14 mouse cellular contexts compared by ENCODE assay signal in the genomic region with DNA sequence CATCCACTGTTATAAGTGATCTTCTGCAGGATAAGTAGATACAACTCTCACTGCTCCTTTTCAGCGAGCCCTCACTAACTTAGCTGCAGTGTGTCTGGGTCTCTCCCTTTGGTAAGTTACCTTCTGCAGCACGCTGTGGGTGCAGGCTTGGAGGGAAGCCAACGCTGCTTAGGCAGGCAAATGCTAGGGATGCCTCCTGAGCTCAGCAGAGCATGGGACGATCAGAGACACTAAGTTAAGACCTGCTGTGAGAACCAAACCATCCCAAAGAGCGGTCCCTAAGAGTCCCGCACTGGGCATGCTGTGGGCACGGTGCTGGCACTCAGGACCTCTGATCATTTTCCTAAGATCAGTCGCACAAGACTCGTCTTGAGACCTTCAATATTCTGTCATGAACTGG. TPM values are rescaled to one million over a fixed set of nuclear protein-coding genes. Genes with fewer than 3 reads are reported as not detected.
DNase-seq lines count a peak whose midpoint lies in the region; ATAC-seq lines count a peak whose summit lies in the region.
"Had no signal": no experiment of that assay in that cellular context is flagged by ENCODE, and none has a peak within 500 bp of the region (broad histone marks: within the 10 kb centered on the region; RNA-seq: fewer than 3 reads in every experiment).

No protein-coding gene starts in this region.

- no peak overlapping the region for H3K4me3 ChIP-seq in forebrain, embryonic 10.5 days
- no peak overlapping the region for H3K4me3 ChIP-seq in forebrain, embryonic 15.5 days
- H3K4me3 ChIP-seq in midbrain, embryonic 11.5 days (ENCODE audit: low read depth, low read length), result no peak overlapping the region
- no peak overlapping the region for H3K4me3 ChIP-seq in midbrain, embryonic 15.5 days
- H3K4me3 ChIP-seq: layer of hippocampus, adult 2 months had no signal

- peak overlapping the region; percentile 73 for H3K27ac ChIP-seq in forebrain, embryonic 10.5 days
- no peak overlapping the region for H3K27ac ChIP-seq in forebrain, embryonic 15.5 days (replicated peaks)
- H3K27ac ChIP-seq in midbrain, embryonic 11.5 days (ENCODE audit: low read depth, low read length), result no peak overlapping the region
- no peak overlapping the region for H3K27ac ChIP-seq in midbrain, embryonic 15.5 days
- H3K27ac ChIP-seq: layer of hippocampus, adult 2 months had no signal

- no peaks in the 10 kb centered on the region for H3K9me3 ChIP-seq in forebrain, embryonic 10.5 days
- H3K9me3 ChIP-seq in forebrain, embryonic 15.5 days, result no peaks in the 10 kb centered on the region
- H3K9me3 ChIP-seq in midbrain, embryonic 11.5 days (ENCODE audit: control insufficient read depth, low read length), result no peaks in the 10 kb centered on the region
- no peaks in the 10 kb centered on the region for H3K9me3 ChIP-seq in midbrain, embryonic 15.5 days

- H3K4me2 ChIP-seq in forebrain, embryonic 15.5 days (replicated peaks), result no peak overlapping the region
- no peak overlapping the region for H3K4me2 ChIP-seq in midbrain, embryonic 11.5 days
- no peak overlapping the region for H3K4me2 ChIP-seq in midbrain, embryonic 15.5 days

- WGBS in forebrain, embryonic 10.5 days, result 57% methylated on average over 9 of the region's 9 CpGs
- 28% methylated on average over 9 of the region's 9 CpGs for WGBS in forebrain, embryonic 15.5 days
- 57% methylated on average over 9 of the region's 9 CpGs for WGBS in midbrain, embryonic 11.5 days
- 44% methylated on average over 9 of the region's 9 CpGs for WGBS in midbrain, embryonic 15.5 days

- peaks cover 5% of the 10 kb centered on the region; the same call in 1 of the 2 replicates for H3K36me3 ChIP-seq in forebrain, embryonic 10.5 days (replicated peaks)
- H3K36me3 ChIP-seq in forebrain, embryonic 15.5 days, result 0 out of 2 replicates have a peak, but pooled peaks cover 8% of the 10 kb centered on the region
- H3K36me3 ChIP-seq in midbrain, embryonic 11.5 days (ENCODE audit: control insufficient read depth, insufficient read depth, low read length), result no peaks in the 10 kb centered on the region
- H3K36me3 ChIP-seq in midbrain, embryonic 15.5 days (replicated peaks), result no peaks in the 10 kb centered on the region

- no peak for DNase-seq in forebrain, embryonic 10.5 days (ENCODE audit: extremely low spot score, low spot score)
- DNase-seq in midbrain, embryonic 11.5 days (ENCODE audit: low spot score, missing footprints), result peak; percentile 78
- peak; percentile 57 for DNase-seq in left cerebral cortex, postnatal 4 days
- peak; percentile 55 to 56 for DNase-seq in right cerebral cortex, postnatal 36 days (ENCODE audit: low spot score in 2 of 2)
- no peak for DNase-seq in heart, postnatal 10 days
- no peak for DNase-seq in lung, postnatal 14 days
- DNase-seq: adrenal gland, postnatal 10 days; B cell, adult 2 months; cerebellum, adult 8-10 months; gastrocnemius, postnatal 10 days; lung, postnatal 36 days had no signal

- no peak overlapping the region for H3K9ac ChIP-seq in forebrain, embryonic 15.5 days (replicated peaks)
- H3K9ac ChIP-seq in midbrain, embryonic 11.5 days (ENCODE audit: low read length), result no peak overlapping the region
- no peak overlapping the region for H3K9ac ChIP-seq in midbrain, embryonic 15.5 days

- intact Hi-C loops in left cerebral cortex, postnatal 4 days (cut with DNase I), result no loop called here
- intact Hi-C loops in heart, postnatal 10 days (cut with DNase I), result no loop called here

- no peak for ATAC-seq in forebrain, embryonic 15.5 days (replicated peaks)
- no peak for ATAC-seq in midbrain, embryonic 11.5 days (ENCODE audit: low FRiP score)
- ATAC-seq in midbrain, embryonic 15.5 days (replicated peaks), result no peak

- H3K4me1 ChIP-seq in forebrain, embryonic 10.5 days, result peaks cover 44% of the 10 kb centered on the region
- peaks cover 42% of the 10 kb centered on the region for H3K4me1 ChIP-seq in forebrain, embryonic 15.5 days
- peaks cover 19% of the 10 kb centered on the region for H3K4me1 ChIP-seq in midbrain, embryonic 11.5 days (ENCODE audit: control insufficient read depth, insufficient read depth, low read length)
- H3K4me1 ChIP-seq in midbrain, embryonic 15.5 days, result peaks cover 39% of the 10 kb centered on the region

- H3K27me3 ChIP-seq in forebrain, embryonic 10.5 days (ENCODE audit: poor library complexity, severe bottlenecking), result peaks cover 24% of the 10 kb centered on the region
- H3K27me3 ChIP-seq in forebrain, embryonic 15.5 days, result no peaks in the 10 kb centered on the region
- no peaks in the 10 kb centered on the region for H3K27me3 ChIP-seq in midbrain, embryonic 11.5 days (ENCODE audit: control insufficient read depth, insufficient read depth, low read length)
- no peaks in the 10 kb centered on the region for H3K27me3 ChIP-seq in midbrain, embryonic 15.5 days (replicated peaks)

RNA-seq across cellular contexts. Expression of a gene that starts 45.7 kb away (rescaled TPM):
- 8.9 and 9.7 TPM in 2 replicates for polyA plus RNA-seq in forebrain, embryonic 10.5 days (2016; fragmentation: Nextera tagmentation; extraction: Ambion mirVana)
- 33.5 and 34.9 TPM in 2 replicates for polyA plus RNA-seq in forebrain, embryonic 15.5 days (2015; fragmentation: Nextera tagmentation; extraction: Ambion mirVana)
- 10.0 and 11.1 TPM in 2 replicates for polyA plus RNA-seq in midbrain, embryonic 11.5 days (2014; fragmentation: Nextera tagmentation; extraction: Ambion mirVana)
- polyA plus RNA-seq in midbrain, embryonic 15.5 days (2015; fragmentation: Nextera tagmentation; extraction: Ambion mirVana), result 14.1 and 15.9 TPM in 2 replicates
- 10 to 100 TPM; 86.3 to 88.1 TPM for total RNA-seq in left cerebral cortex, postnatal 4 days (2021)
- 10 to 100 TPM; 34.9 to 35.6 TPM for total RNA-seq in heart, postnatal 10 days (2021)

Comparison
In these comparisons a context has a peak if more than half of its experiments do, and no peak if none do; other contexts are left out.
1. DNase-seq: peak in midbrain, embryonic 11.5 days (single experiment), left cerebral cortex, postnatal 4 days (single experiment) and right cerebral cortex, postnatal 36 days (2 of 2); none in forebrain, embryonic 10.5 days (single experiment), heart, postnatal 10 days (0 of 2) and lung, postnatal 14 days (single experiment).